Mouse (Mus musculus) spleen, adult 2 months (tissue): Measurements from ENCODE around the gene Slc30a3.

Experiments used
- CTCF ChIP-seq: fragments of 200-500 bp; IDR thresholded peaks from 2 replicates; pipeline ENCODE4 v1.5.1; 2011; ENCODE audit warnings: mild to moderate bottlenecking, inconsistent platforms; ENCODE audit not compliant: insufficient read depth, insufficient read length, insufficient replicate concordance; ENCODE audit errors: extremely low read depth
- POLR2A ChIP-seq: fragments of 200-500 bp; IDR thresholded peaks from 2 replicates; pipeline ENCODE4 v1.6.1; 2011; ENCODE audit warnings: low read depth, low read length, inconsistent platforms

DNA sequence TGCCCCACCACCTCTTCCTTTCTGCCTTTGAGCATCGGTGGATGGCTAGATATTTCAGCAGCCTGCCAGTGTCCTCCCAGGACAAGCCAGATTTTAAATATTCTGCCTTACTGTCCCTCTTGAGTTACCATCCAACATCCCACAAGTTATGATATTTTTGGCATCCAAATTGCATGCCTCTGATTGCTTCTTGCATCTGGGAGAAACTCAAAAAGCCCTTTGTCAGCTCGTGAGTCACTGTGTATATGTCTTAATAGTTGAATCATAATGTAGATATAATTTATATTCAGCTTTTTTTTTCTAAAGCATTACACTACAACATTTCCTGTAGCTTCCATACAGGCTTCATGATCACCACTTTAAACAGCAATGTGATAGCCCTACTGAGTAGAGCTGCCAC, 20.9 kb downstream of the Slc30a3 start:
- TF ChIP-seq CTCF (no peak), POLR2A (no peak)
